Mouse (Mus musculus) right cerebral cortex, postnatal 10 days (tissue): ENCODE results near the gene Rinl.

ENCODE experiments used
- DNase-seq, 2 experiments: peaks; one replicate each; pipeline ENCODE4 v3.0.0; 2021; ENCODE audit warnings: low spot score in 2 of 2

The Rinl gene

GRCm38 (mm10) chr7:28823932-28824331 is 35.2 kb downstream of the Rinl start:
- DNase-seq, result no peak

DNA sequence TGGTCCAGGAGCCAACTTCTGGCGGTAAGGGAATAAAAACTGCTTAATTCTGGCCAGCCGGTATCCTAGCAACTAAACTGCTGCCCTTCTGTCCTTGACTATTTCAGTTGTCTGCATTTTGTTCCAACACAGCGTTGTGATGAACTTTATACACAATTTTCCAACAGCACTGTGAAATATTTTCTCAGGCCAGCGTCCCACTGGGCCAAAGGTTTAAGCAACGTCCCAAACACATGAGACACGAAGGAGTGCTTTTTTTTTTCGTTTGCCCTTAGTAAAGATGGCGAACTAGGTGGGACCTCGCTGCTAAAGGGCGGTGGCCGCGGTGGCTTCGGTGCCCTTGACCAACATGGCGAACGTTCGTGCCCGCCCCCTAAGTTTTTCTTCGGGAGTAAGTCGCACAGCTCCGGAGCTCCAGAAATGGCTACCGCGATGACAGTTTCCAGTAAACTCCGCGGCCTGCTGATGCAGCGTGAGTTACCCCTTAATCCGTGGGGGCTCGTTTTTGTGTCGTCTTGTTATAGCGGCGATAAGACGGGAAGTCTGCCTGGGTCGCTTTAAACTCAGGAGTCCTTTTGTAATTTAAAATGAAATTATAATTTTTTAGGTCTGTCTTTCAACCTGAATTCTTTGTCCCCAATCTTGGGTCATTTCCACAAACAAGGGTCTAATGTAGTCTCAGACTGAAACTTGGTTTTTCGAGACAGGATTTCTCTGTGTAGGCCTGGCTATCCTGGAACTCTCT is 36.3 kb downstream of the Rinl start, which contains the start of gene Ech1:
TSS of gene Ech1 (plus strand) at position 277 of the 745 bp plus-strand sequence.
- DNase-seq, result peak; percentile 94 to 95

GRCm38 (mm10) chr7:28825686-28826401 is 37.1 kb downstream of the Rinl start:
- peak in 1 of 2 experiments; percentile 38 for DNase-seq

GRCm38 (mm10) chr7:28826402-28826772 is 37.6 kb downstream of the Rinl start:
- DNase-seq, result no peak

- peak; percentile 81 to 88 for DNase-seq
These were observed 38.6 kb downstream of the Rinl start for GRCm38 (mm10) chr7:28827338-28827737.

DNA sequence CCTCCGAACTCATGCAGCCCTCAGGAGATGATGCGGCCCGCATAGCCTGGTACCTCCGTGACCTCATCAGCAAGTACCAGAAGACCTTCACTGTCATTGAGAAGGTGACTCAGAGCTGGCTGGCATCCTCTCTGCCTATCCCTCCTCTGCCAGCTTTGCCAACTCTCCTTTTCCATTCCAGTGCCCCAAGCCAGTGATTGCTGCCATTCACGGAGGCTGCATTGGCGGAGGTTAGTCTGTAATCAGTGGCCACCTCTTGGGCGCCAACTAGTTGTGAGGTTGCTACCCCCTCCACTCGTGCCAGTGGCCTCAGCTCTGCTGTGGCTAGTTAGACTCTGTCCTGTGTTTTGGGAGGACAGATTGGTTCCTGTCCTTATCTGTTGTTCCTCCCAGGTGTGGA is 41.1 kb downstream of the Rinl start:
- DNase-seq, result no peak

DNA sequence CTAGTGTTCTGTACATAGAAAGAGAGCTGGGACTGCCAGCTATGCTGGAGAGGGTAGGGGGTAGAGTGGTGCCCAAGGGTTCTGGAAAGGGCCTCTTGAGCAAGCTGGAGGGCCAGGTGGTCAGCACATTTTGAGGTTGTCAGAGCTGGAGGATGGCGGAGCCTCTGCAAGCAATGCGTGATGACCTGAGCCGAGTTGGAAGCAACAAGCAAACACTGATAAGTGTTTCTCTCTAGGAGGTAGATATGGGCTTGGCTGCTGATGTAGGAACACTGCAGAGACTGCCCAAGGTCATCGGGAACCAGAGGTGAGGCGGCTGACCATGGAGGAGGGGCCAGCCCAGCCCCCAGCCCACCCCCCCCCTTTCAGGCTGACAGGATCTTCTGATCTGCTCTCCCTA is 42.2 kb downstream of the Rinl start:
- DNase-seq, result no peak

GRCm38 (mm10) chr7:28831411-28832125 is 42.8 kb downstream of the Rinl start:
- no peak for DNase-seq

GRCm38 (mm10) chr7:28832137-28832536 is 43.4 kb downstream of the Rinl start:
- DNase-seq, result no peak

DNA sequence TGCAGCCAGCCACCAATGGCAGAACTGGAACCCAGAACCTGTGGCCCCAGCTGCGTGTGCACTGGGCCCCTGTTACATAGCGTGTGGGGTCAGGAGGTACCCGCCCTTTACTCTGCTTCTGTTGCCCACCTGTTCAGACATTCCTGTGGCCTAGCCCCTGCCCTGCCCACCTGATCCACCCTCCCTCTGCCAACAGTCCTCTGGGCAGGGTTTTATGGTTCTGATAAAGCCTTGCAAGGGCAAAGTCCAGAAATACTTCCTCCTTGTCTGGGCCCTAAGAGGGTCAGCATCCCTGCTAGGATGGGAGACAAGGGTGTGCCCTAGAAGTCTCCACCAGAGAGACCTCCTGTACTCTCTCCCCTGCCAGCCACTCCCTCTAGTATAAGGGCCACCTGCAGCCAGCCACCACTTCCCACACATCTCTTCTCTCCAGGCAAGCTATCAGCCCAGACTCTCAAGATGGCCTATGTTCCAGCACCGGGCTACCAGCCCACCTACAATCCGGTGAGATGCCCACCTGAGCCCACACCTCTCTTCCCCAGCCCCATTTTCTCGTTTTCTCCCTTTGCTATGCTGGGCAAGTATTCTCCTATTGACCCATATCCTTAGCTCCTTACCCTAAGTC is 45.1 kb downstream of the Rinl start, which contains the start of gene Lgals4:
TSS of gene Lgals4 (plus strand) at position 132 of the 625 bp plus-strand sequence.
- DNase-seq, result no peak

DNA sequence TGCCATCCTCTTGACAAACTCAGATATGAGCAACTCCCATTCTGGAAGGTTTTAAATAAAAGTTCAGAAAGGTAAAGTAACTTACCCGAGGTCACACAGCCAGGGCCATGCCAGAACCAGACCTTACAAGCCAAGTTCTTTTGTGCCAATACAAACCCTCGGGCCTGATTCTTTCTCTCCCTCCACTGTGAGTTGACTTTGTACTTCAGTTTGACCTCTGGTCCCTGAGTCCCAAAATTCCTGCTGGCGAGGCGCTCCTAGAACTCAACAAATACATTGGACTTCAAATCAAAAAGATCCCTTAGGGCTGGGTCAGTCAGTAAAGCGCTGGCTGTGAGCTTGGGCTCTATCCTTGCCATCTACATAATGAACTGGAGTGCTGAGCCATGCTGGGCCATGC is 48.2 kb downstream of the Rinl start:
- DNase-seq, result no peak

DNA sequence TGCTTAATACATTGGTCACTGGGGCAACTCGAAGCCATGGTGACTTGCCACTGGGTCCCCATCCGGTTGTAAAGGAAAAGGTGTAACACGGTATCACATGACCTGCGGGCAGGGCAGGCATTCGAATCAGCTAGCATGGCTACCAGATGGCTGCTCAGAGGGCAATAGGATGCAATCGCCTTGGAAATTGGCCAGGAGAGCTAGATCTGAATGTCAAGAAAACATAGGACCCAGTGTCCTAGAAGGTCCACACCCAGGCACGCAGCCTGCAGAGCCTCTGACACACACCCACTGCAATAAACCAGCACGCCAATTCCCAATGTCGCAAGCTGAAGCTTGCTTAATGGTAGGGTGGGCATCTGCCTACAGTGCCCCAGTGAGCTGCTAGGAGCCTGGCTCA is 49.6 kb downstream of the Rinl start:
- no peak for DNase-seq

DNA sequence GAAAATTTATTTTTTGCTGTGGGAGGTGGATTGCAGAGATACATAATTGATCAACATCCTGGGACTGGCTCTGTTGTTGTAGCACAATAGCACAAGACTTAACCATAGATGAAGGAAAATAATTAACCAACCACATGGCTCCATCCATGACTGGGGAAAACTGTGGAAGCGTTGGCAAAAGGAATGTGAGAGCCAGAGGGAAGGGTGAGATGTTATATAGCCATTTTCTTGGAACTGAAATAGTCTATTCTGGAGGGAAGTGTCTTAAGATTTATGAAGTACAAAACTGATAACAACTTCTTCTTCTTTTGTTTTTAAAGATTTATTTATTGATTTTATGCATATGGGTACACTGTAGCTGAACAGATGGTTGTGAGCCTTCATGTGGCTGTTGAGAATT is 58.5 kb downstream of the Rinl start:
- DNase-seq, result no peak
